8 mouse cellular contexts compared by ENCODE assay signal in the genomic region with DNA sequence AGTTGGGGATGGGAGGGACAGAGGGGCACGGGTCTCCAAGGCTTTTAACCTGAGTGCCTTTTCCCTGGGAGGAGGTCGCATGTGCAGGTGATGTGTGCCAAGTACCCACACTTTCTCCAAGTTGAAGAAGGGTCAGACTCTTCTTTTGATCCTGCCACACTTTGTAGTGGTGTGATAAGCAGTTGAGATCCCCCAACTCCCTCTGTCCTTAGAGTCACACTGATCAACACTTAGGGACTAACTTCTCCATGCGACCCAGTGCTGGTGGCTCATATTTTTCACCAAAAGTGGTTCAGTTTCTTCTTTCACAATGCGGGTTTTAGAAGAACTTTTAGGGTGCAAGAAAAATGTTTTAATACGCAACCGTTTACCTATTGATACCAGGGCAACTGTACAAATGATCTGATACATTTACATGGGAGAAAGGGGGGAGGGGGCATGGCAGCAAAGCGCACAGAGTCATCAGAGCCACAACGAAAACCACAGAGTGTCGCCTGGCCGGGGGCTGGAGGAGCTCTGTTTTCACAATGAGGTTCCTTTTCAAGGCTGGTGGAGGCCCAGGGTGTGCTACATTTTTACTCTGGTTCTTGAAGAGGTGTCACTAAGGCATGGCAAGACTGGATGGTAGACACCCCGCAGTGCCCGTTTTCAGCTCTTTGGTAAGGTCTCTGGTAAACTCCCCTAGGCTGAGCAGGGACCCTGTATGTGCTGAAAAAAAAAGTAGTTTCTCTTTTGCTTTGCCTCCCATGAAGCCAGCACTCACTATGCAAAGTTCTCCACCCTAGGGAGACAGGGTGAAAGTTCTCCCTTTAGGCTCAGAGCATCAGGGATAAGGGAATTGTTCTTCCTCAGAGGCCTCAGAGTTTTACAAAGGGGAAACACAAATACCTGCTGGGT. TPM values are rescaled to one million over a fixed set of nuclear protein-coding genes. Genes with fewer than 3 reads are reported as not detected.
DNase-seq lines count a peak whose midpoint lies in the region; ATAC-seq lines count a peak whose summit lies in the region.

No protein-coding gene starts in this region.

- WGBS in hindbrain, embryonic 12.5 days: 29% methylated on average over 12 of the region's 12 CpGs

- H3K4me2 ChIP-seq in hindbrain, embryonic 12.5 days (replicated peaks): peak overlapping the region; percentile 65

- peaks cover 7% of the 10 kb centered on the region for H3K4me1 ChIP-seq in erythroblast, embryonic 14.5 days (ENCODE audit: control insufficient read depth)
- H3K4me1 ChIP-seq in brown adipose tissue, adult 24 weeks (ENCODE audit: control insufficient read depth, insufficient read depth, insufficient read length, low read length): no peaks in the 10 kb centered on the region
- H3K4me1 ChIP-seq in hindbrain, embryonic 12.5 days: peaks cover 17% of the 10 kb centered on the region

- no peaks in the 10 kb centered on the region for H3K36me3 ChIP-seq in erythroblast, embryonic 14.5 days (ENCODE audit: control insufficient read depth)
- H3K36me3 ChIP-seq in hindbrain, embryonic 12.5 days: no peaks in the 10 kb centered on the region

- H3K4me3 ChIP-seq in erythroblast, embryonic 14.5 days (replicated peaks): peak overlapping the region; percentile 48
- peak overlapping the region; percentile 66 for H3K4me3 ChIP-seq in brown adipose tissue, adult 24 weeks (ENCODE audit: insufficient read depth, low read depth, low read length)
- peak overlapping the region; percentile 33 for H3K4me3 ChIP-seq in hindbrain, embryonic 12.5 days

- H3K9ac ChIP-seq in hindbrain, embryonic 12.5 days: peak overlapping the region; percentile 53; the same call in 1 of the 2 replicates

- DNase-seq in lung, postnatal 36 days: peak; percentile 28
- DNase-seq in thymus, postnatal 0 days (ENCODE audit: low spot score): no peak
- no peak for DNase-seq in retina, postnatal 1 day

- no peak for ATAC-seq in erythroblast, adult 5-6 weeks (replicated peaks; ENCODE audit: low FRiP score, poor library complexity, severe bottlenecking)
- ATAC-seq in hindbrain, embryonic 12.5 days (ENCODE audit: low FRiP score): no peak
- no peak for ATAC-seq in frontal cortex, adult (ENCODE audit: low TSS enrichment)

- H3K27me3 ChIP-seq in erythroblast, embryonic 14.5 days (ENCODE audit: control insufficient read depth): peaks cover 9% of the 10 kb centered on the region
- peaks cover 35% of the 10 kb centered on the region for H3K27me3 ChIP-seq in hindbrain, embryonic 12.5 days

- H3K27ac ChIP-seq in brown adipose tissue, adult 24 weeks (replicated peaks; ENCODE audit: low read depth, low read length): peak overlapping the region; percentile 65
- H3K27ac ChIP-seq in hindbrain, embryonic 12.5 days: no peak overlapping the region

- no peaks in the 10 kb centered on the region for H3K9me3 ChIP-seq in erythroblast, embryonic 14.5 days (ENCODE audit: control insufficient read depth, low read length)
- H3K9me3 ChIP-seq in hindbrain, embryonic 12.5 days (replicated peaks): no peaks in the 10 kb centered on the region

RNA-seq across cellular contexts. Expression of gene Lrmda, which starts 0.7 kb away (rescaled TPM):
- not detected in 2 replicates for polyA plus RNA-seq in erythroblast, embryonic 14.5 days (2012)
- 2.1 TPM in 1 of 2 replicates, not detected in the other for total RNA-seq in erythroblast, adult 5-6 weeks (2015; ENCODE audit: low replicate concordance)
- total RNA-seq in erythroblast, adult 5-6 weeks (2017; ENCODE audit: low replicate concordance): 1.5 and 16.0 TPM in 2 replicates
- 12.9 and 15.7 TPM in 2 replicates for polyA plus RNA-seq in brown adipose tissue, adult 24 weeks (2012; ENCODE audit: insufficient read depth, insufficient read length, missing spikeins)
- polyA plus RNA-seq in hindbrain, embryonic 12.5 days (2016; fragmentation: Nextera tagmentation; extraction: Ambion mirVana): 0.53 and 0.83 TPM in 2 replicates
- polyA plus RNA-seq in thymus, postnatal 0 days (2015; fragmentation: Nextera tagmentation; extraction: Ambion mirVana): 0.21 and 0.32 TPM in 2 replicates

RNA-seq across cellular contexts. Expression of gene Zfp503, which starts 30.8 kb away (rescaled TPM):
- 0.02 and 0.03 TPM in 2 replicates for polyA plus RNA-seq in erythroblast, embryonic 14.5 days (2012)
- 0.38 TPM in 1 of 2 replicates, not detected in the other for total RNA-seq in erythroblast, adult 5-6 weeks (2015; ENCODE audit: low replicate concordance)
- 0.60 TPM in 1 of 2 replicates, not detected in the other for total RNA-seq in erythroblast, adult 5-6 weeks (2017; ENCODE audit: low replicate concordance)
- 4.0 and 5.1 TPM in 2 replicates for polyA plus RNA-seq in brown adipose tissue, adult 24 weeks (2012; ENCODE audit: insufficient read depth, insufficient read length, missing spikeins)
- polyA plus RNA-seq in hindbrain, embryonic 12.5 days (2016; fragmentation: Nextera tagmentation; extraction: Ambion mirVana): 39.0 and 45.6 TPM in 2 replicates
- polyA plus RNA-seq in thymus, postnatal 0 days (2015; fragmentation: Nextera tagmentation; extraction: Ambion mirVana): 3.0 and 3.2 TPM in 2 replicates
